Mouse (Mus musculus) pancreas, adult 10 weeks (tissue): Measurements from ENCODE around the gene Kirrel. TPM values are rescaled to one million over a fixed set of nuclear protein-coding genes. Genes with fewer than 3 reads are reported as not detected.

Source experiments
- polyA plus RNA-seq: library from polyadenylated mRNA; stranded (reverse); fragments of 350-450 nt; fragmentation: Illumina TruSeq; extraction: RNeasy Lipid Tissue Mini Kit (QIAGEN cat#74804); gene quantifications from one replicate; pipeline ENCODE4 v1.2.3, GENCODE M21; 2015; ENCODE audit warnings: low read depth, low replicate concordance; ENCODE audit not compliant: insufficient read depth

Kirrel gene
- polyA plus RNA-seq = 2.8 TPM

DNA sequence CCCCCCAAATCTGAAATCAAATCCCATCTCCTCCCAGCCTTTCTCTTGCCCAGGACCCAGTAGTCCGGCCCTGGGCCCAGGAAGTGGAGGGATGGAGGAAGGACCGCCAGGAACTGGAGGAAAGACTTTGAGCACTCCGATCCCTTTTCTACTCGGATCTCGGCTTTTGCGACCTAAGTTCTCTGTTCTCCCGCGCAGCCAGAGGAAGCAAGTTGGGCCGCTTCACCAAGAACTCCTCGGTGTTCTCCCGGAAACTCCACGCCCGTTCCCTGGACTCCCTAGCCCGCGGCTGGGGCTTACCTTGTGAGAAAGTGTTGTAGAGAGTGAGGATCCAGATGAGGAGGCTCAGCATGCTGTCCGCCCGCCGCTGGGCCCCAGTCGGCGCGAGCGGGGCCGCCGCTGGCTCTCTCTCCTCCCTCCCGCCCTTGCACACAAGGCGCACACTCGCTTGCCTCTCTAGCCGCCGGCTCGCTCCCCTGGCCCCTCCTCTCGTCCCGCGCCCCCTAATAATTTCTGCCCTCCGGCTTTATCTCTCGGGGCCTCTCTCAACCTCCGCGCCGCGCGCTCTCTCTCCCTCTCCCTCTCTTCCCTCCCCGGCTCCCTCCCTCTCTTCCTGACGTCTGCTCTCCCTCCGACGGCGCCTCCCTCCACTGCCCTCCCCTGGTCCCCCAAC is at the start of gene Kirrel:
Gene Kirrel (minus strand): TSS at position 652 of the 673 bp plus-strand sequence.

Other genes with a start within 250 kb of the Kirrel start
- 4.4 TPM for gene Cd1d1, start 175.3 kb downstream of the Kirrel start, polyA plus RNA-seq
- 4.6 TPM for gene Fcrls, start 89.0 kb upstream of the Kirrel start, polyA plus RNA-seq
- gene Cd5l, start 183.1 kb upstream of the Kirrel start, polyA plus RNA-seq = 1.1 TPM
- not detected for gene Fcrl1, start 201.6 kb upstream of the Kirrel start, polyA plus RNA-seq